Mouse (Mus musculus) cerebellum, adult 2 months (tissue): ENCODE results near the gene Fank1.

Source experiments
- CTCF ChIP-seq: fragments of 200-500 bp; IDR thresholded peaks from 2 replicates; pipeline ENCODE4 v1.5.1; 2011; ENCODE audit warnings: low read depth, mild to moderate bottlenecking, control low read depth, low read length, moderate library complexity, borderline replicate concordance; ENCODE audit not compliant: insufficient read depth
- POLR2A ChIP-seq: fragments of 200-500 bp; IDR thresholded peaks from 2 replicates; pipeline ENCODE4 v1.6.1; 2011; ENCODE audit warnings: low read length, control low read depth, borderline replicate concordance; ENCODE audit not compliant: insufficient read depth

DNA sequence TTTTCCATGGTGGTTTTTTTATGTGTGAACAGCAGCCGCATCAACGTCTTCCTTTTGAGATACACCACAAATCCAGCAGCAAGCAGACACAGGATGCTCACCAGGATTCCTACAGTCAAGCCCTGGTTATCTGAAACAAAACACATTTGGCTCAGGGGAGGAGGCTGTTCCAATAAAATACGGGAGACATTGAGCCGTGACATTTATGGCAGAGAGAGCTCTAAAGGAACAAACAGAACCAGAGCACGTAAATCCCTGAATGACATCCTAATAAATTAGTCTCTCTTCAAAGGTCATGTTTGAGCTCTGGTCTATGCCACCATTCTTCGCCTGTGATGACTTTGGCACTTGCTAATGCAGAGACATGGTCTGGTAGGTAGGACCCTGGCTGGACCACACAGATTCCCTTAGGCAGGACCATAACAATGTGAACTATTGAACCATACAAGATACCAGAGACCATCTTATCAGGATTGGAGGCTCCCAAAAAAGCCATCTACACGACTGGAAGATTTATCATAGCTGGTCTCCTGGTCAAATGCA lies 133.2 kb downstream of the Fank1 start:
- TF ChIP-seq CTCF (no peak), POLR2A (no peak)
